Mouse (Mus musculus) mature B cell (primary cell): ENCODE measurements around the gene Fsd2.

Experiments used
- in situ Hi-C: fragments of 300-500 bp; cut with MboI; formaldehyde crosslinking; loops from 2 replicates; pipeline ENCODE4 v1.14.3; 2019

Gene Fsd2

DNA sequence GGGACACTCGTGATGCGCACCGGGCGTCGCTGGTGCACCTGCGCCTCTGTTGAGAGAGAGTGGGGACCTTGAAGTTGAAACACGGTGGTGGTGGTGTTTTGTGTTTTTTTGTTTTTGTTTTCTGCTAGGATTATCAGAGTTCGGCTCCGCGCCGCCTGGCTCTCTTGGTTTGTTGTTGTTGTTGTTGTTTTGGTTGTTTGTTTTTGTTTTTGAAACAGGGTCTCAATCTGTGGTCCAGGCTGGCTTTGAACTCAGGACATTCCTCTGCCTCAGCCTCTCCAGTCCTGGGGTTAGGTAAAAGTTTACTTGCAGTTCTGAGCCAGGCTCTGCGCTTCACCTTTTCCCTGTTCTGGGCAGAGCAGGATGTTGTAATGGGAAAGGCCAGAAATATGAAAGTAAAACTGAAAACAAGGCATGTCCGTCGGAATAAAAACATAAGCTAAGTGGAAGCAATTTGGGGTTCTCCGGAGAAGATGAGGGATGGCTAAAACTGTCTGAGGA is 5.2 kb upstream of the Fsd2 start:
- in situ Hi-C loops, result no loop called here

DNA sequence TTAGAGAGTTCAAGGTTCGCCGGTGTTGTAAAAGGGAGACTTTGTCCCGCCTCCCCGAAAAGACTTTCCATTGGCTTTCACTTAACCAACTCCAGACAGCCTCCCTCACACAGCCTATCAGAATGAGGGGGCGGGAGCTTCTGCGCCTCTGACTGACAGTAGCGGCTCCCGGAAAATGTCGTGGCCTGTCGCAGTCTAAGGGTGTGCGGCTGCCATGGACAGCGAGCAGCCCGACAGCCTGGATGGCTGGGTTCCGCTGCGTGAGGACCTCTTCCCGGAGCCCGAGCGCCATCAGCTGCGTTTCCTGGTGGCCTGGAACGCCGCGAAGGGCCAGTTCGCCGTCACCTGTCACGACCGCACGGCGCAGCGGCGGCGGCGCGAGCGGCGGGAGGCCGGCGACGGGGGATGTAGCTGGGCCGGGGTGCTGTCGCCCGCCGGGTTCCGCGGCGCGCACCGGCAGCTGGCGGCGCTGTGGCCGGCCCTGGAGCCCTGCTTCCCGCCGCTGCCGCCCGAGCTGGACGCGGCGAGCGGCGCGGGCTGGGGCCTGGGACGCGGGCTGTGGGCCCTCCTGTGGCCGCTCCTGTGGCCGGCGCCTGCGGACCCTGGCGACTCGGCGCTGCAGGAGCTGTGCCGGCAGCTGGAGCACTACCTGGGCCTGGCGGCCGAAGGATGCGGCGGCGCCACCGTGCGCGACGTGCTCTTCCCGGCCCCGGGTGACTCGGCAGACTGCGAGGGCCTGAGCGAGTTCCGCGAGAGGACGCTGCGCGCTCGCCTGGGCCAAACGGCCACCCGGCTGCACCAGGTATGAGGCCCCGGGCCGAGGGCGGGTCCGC is 4.6 kb upstream of the Fsd2 start, which contains the start of gene Whamm:
Whamm (plus strand) TSS at position 159 of the 833 bp plus-strand sequence.
- in situ Hi-C loops, result no loop called here

DNA sequence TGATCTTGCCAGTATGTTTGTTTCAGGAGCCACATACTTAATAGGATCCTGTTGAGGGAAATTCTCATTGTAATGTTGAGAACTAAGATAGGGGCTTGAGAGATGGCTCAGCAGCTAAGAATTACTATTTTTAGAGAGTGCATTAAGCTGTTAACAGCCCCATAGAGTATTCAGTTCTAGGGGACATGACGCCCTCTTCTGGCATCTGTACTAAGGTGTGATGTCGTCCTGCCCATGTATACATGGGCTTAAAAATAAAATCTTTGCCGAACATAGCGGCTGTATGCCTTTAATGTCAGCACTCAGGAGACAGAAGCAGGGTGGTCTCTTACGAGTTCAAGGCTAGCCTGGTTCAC is 4.0 kb upstream of the Fsd2 start:
- in situ Hi-C loops, result no loop called here

DNA sequence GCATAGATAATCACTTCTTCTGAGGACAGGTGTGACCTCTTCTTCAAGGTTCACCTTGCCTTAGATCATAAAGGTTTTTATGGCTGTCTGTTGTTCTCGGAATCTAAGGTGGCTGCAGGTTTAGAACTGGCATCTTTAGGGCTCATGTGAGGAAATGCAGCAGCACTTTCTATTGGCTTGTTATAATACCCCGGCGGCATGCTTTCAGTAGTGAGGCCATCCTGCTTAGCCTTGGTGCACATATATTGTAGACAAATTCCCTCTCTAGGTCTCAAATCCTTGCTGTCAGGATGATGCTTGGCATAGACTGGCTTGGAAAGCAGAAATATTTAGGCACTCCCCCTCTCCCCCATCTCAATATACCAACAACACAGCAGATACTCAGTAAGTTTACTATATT is 3.5 kb upstream of the Fsd2 start:
- in situ Hi-C loops, result no loop called here

DNA sequence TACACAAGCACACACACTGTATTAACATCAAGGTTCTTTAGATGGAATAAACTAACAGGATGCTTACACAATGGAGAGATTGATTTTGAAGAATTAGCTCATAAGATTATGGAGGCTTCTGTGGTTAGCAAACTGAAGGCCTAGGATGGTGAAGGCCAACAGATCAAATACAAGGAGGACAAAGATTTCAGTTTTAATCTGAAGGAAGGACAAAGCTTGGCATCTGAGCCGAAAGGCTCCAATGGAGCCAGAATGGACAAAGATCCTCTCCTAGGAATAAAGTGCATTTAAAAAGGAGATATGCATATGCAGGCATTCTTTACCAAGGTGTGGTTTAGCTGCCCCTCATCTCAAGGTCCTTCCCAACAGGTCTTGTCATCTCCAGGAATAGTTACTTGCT is 3.1 kb upstream of the Fsd2 start:
- in situ Hi-C loops, result no loop called here

DNA sequence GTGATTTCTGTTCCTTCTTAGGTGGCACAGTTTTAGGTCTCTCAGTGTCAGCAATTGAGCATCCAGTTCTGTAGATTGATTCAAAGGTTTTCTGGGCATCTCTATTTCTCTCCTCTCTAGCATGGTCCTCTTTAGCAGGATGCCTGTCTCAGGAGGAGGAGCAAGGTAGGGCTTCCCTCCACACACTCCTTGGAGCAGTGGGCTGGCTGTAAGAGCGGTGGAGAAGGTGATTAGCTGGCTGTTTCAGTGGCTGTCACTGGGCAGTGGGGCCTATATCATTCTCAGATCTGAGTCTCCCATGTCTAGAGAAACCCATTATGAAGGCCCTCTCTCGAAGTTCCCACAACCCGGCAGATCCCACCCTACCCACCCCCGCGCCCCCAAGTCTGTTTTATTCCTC is 652 bp upstream of the Fsd2 start:
- in situ Hi-C loops, result no loop called here

DNA sequence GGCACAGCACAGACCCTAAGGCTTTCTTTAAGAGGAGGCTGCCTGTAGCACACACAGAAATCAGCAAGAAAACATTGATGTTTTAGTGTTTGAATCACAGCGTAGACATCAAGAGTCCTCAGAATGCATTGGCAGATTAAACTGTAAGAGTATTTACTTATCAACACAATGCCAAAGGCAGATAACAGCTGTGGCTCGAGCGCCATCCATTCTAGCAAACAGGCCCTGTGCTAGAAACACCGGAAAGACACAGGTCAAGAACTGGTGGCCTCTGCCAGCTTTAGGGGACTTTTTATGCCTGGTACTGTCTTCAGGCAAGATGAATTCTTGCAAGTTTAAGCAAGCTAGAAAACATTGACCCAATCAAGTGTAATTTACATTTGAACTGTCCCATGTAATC is 412 bp downstream of the Fsd2 start:
- in situ Hi-C loops, result no loop called here

DNA sequence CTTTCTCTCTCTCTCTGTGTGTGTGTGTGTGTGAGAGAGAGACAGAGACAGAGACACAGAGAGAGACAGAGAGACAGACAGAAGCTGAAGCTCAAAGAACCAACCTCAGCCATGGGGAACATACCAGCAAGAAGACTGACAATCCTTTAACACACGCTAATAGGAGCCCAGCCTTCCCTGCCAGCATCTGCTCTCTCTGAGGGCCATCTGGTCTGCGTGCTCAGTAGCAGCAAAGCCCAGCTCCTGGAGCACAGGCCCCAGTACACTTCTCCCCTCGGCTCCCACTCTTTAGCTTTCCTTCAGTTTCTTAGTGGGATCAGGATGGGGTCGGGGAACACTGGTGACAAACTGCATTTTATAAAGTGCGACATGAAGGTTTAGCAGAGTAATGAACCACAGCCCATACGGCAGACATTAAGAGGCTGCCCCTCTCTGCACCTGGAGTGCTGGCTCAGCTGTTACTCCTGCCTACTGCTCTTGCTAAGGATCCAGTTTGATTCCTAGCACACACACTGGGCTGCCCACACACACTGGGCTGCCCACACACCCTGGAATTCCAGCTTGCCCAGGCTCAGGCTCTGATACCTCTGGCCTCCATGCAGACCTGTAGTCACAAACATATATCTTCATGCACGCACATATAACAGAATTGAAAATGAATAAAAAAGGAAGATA is 1.2 kb downstream of the Fsd2 start:
- in situ Hi-C loops, result no loop called here

DNA sequence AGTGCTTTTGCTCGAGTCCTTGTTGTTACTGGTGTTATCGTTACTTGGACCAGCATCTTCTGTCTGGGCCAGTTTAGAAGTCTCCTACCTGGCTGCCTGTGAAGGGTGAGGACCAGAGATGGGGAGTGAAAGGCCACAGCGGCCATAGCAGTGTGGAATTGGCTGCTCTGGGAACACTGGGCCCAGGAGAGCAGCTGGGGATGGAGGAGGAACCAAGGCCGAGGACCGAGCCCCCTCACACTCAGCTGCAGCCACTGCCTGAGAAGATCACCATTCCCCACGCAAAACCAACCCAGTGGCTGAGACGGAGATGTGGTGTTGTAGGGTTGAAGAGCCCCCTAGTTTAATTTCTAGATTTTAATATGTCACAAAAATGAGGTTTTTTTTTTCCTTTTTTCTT is 2.0 kb downstream of the Fsd2 start:
- in situ Hi-C loops, result no loop called here

DNA sequence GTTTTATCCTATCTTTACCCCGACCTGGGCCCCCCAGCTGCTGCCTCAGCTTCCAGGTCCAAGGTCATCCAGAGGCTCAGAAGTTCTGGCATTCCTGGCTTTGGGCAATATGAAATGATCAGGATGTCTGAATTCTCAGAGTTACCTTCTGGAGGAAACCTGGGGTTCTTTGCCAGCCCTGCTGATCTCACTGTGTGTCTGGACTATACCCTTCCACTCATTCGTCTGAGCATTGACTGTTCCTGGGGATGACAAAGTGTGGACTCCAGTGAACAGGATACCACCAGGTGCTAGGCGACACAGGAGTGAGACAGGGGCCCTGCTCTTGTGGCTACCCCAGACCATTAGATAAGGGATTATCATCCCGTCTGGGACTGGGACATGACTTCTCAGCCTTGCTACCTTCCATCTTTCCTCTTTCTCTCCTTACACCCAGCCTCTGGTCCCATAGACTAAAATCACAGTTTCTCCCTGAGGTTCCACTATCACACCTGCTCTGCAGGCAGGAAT is 3.2 kb downstream of the Fsd2 start:
- in situ Hi-C loops, result no loop called here

DNA sequence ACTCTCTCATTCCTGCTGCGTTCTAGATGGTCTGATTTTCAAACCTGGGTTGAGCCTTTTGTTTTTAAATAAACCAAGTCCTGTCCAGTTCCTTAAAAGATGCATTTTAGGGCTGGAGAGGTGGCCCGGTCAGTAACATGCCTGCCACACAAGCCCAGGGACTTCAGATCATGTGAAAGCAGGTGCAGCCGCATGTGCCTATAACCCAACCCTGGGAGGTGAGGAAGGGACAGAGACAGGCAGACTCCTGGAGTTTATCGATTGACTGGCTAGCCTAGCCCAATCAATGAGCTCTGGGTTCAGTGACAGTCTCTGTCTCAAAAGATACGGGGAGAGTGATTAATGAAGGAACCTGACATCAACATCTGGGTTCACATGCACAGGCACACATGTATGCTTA is 5.5 kb downstream of the Fsd2 start:
- in situ Hi-C loops, result no loop called here

DNA sequence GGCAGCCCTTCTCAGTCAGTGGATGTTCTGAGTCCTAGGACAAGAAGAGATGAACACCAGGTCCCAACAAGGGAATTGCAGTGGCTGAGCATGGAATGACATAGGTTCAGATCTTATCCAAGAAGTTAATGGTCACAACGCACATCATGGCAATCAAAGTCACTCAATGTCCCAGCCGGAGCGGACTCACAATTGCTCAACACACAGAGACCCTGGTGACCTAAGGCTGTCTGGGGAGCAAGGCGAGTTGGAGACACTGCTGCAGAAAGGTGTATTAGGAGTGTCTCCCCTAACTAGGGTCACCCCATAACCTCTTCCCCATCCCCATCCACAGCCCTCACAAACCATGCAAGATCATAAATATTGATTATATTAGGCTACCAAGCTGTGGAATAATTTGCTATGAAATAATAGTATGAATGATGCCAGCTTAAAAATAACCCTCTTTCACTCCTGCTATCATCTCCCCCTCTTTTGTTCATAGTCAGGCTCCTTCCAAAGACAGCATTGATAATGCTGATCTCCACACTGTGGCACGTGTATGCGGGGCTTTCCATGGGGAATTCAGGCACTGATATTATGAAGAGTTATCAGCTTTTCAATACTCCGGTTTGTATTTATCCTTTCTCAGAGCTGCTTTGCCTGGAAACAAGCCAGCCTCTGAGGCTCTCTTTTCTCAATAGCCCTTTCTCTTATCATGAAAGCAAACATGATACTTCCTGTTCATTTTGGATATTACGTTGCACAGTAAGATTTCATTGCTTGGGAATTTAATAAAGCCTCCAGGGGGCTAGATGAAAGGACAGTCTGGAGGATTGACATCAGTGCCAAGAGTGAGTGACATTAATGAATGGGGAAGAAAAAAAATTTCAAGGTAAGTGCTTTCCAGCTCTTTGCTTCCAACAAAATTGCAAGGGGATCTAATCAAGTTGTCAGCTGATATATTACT is 6.4 kb downstream of the Fsd2 start:
- in situ Hi-C loops, result no loop called here

DNA sequence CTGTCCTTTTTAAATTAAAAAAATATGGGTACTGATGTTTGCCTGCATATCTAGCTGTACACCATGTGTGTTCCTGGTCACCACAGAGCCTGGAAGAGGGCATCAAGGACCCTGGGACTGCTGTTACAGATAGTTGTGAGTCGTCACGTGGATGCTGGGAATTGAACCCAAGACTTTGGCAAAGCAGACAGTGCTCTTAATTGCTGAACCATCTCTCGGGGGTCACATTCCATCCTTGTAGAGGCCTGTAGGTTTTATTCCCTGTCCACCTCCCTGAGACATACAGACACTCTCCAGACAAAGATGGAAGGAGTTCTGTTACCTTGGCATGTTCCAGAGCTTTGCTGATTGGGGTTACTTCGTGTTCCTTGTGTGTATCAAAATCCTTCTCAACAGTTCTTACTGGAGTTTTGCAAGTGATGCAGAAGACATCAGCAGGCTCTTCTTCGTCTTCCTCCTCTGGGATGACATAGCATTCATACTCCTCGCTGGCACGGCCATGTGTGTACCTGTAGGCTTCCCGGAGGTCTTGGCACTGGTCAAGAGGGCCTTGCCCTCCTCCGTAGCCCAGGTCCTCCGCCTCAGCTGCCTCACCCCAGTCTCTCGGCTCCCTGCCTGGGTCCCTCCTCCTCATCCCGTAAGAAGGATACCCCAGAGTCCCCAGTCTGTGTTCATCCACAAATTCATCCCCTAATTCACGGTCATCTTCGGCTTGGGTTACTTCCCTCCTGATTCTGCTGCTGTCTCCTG is 7.3 kb downstream of the Fsd2 start:
- in situ Hi-C loops, result no loop called here

DNA sequence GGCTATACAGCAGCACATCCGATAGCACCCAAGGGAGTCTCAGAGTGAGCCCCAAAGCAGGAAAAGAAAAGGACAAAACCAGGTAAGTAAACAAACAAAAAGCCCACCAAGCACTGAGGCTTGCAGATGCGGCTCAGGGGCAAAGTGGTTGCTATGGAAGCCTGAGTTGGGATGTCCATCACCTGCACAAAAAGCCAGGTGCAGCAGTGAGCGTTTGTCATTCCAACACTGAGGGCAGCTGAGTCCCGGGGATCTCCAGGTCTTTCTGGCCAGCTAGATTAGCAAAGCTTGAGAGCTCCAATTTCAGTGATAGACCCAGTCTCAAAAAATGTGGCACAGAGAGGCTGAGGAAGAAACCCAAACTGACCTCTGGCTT is 8.8 kb downstream of the Fsd2 start:
- in situ Hi-C loops, result no loop called here

DNA sequence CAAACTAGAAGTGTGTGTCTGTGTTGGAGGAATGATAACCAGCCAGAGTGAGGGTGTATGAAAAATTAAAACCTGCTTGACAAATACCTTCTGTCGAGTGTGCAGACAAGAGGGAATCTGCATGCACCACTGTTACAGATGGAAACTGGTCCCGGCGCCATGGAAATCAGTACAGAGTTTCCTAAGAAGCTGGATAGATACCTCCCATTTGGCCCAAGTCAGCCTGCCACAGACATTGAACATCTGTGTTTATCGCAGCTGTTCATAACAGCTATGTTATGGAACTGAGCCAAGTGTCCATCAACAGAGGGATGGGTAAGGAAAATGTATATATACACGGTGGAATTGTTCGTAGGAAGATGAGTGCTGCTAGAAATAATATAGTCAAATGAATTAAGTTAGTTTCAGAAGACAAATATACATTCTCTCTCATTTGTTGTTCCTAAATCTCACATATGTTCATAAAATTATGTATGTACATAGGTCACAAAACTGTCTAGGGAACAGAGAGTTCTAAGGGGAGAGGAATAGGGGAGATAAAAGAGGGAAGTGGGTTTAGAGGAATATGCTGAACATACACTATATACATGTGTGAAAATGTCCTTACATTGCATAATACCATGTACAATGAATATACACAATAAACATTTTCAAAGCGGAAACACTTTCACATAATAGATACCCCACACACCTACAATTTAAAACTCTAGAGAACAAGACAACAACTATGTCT is 9.3 kb downstream of the Fsd2 start:
- in situ Hi-C loops, result no loop called here

DNA sequence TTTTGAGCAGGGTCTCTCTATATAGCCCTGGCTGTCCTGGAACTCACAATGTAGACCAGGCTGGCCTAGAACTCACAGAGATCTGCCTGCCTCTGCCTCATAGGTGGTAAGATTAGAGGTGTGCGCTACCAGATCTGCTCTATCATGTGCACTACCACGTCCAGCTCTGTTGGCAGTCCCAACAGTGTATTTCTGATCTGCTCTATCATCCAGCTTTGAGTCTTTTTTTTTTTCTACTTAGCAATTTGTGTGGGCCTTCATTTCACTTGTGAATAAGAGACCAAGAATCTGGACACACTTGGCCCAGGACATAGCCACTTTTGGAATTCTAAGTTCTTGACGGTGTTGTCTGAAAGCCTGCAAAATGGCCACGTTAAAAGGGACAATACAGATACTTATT is 9.9 kb downstream of the Fsd2 start:
- in situ Hi-C loops, result no loop called here

DNA sequence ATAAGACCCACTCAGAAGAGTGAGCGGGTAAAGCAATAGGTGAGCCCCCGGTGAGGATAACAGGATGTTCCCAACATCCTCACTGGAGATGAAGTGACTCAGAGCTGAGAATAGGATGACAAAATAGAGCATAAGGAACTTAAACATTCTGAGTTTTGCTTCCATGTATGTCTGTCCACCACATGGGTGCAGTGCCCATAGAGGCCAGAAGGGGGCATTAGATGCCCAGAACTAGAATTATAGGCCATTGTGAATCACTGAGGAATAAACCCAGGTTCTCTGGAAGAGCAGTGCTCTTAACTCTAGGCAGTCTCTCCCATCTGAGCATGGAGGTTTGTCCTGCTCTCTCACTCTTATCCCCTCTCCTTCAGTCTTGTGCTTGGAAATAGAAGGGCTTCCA is 12.4 kb downstream of the Fsd2 start:
- in situ Hi-C loops, result no loop called here

DNA sequence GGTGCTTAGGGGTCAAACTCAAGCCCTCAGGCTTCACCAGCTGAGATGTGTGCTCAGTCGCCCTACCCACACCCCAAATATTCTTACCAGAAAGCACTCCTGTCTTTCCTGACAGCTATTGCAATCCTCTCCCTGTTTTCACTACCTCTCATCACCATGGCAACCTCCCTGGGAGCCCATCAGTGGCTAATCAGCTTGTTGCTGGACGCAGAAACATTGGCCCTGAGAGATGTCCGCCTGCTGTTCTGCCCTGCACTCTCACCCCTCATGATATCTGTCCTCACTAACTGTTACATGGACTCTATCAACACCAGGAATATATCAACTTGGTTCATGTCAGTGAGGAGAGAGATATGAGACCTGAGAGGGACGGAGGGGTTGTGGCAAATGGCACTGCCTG is 13.2 kb downstream of the Fsd2 start:
- in situ Hi-C loops, result no loop called here

DNA sequence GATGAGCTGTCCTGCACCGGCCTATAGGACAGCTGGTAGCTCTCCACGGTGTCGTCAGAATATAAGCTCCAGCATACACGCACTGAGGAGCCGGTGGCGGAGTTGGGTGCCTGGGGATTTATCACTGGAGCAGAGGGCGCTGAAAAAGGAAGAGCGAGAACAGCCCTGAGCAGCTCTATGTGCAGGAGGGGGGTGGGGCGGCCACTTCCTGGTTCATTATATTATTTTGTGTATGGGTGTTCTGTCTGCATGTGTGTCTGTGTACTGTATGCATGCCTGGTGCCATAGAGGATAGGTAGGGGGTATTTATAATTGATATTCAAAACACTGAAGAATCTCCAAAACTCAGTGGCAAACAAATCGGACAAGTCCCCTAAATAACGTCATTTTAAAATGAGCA is 17.9 kb downstream of the Fsd2 start:
- in situ Hi-C loops, result no loop called here

DNA sequence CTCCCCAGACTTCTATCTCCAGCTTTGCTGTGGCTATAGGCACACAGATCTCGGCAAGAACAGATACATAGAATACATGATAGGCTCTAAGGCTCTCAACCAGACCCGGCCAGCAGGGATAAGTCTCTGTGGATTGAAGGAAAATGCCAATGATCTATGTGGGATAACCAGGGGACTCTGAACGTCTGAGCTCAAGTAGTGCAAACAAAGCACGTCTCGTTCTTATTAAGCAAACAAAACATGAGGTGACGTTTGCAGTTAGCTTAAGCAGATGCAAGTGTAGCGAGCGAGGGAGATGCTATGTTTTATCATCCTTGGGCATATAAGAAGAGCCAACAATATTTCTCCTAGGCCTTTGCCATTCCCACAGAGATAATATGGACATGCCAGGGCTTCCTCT is 23.8 kb downstream of the Fsd2 start:
- in situ Hi-C loops, result no loop called here
